ENCODE assay signal across 23 mouse cellular contexts in the genomic region with DNA sequence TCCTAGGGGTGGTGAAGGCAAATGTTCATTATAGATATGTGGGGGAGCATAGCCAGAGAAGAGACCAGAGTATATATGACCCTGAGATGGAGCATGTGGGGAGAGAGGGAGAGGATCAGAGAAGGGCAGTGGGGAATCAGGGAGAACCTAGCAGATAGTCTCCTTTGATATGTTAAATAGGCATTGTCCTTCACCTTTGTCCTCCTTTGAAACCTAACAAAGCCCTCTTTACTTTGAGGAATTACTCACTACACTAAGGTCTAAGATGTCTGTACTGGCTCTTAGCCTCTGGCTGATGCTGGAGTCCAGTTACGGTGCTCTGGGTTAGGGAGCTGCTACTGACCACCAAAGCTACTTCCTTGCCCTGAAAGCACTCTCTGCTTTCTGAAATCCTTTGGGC.
"Had no signal": no experiment of that assay in that cellular context is flagged by ENCODE, and none has a peak within 500 bp of the region (broad histone marks: within the 10 kb centered on the region; RNA-seq: fewer than 3 reads in every experiment).

No protein-coding gene starts in this region.

- H3K9ac ChIP-seq: limb, embryonic 13.5 days; liver, embryonic 12.5 days; liver, embryonic 15.5 days; lung, embryonic 15.5 days; midbrain, embryonic 15.5 days; neural tube, embryonic 12.5 days; neural tube, embryonic 15.5 days had no signal

- ATAC-seq: liver, embryonic 12.5 days; midbrain, embryonic 15.5 days had no signal

- H3K4me2 ChIP-seq: limb, embryonic 13.5 days; liver, embryonic 12.5 days; liver, embryonic 15.5 days; lung, embryonic 15.5 days; midbrain, embryonic 15.5 days; neural tube, embryonic 12.5 days; neural tube, embryonic 15.5 days had no signal

- H3K4me3 ChIP-seq: limb, embryonic 10.5 days; limb, embryonic 13.5 days; liver, embryonic 12.5 days; liver, embryonic 15.5 days; lung, embryonic 15.5 days; megakaryocyte, embryonic 14.5 days; midbrain, embryonic 10.5 days; midbrain, embryonic 15.5 days; neural tube, embryonic 12.5 days; neural tube, embryonic 15.5 days had no signal

- H3K9me3 ChIP-seq: limb, embryonic 10.5 days; limb, embryonic 13.5 days; liver, embryonic 12.5 days; liver, embryonic 15.5 days; lung, embryonic 15.5 days; midbrain, embryonic 10.5 days; midbrain, embryonic 15.5 days; neural tube, embryonic 12.5 days; neural tube, embryonic 15.5 days had no signal

- H3K4me1 ChIP-seq: limb, embryonic 10.5 days; limb, embryonic 13.5 days; liver, embryonic 12.5 days; liver, embryonic 15.5 days; lung, embryonic 15.5 days; megakaryocyte, embryonic 14.5 days; neural tube, embryonic 12.5 days had no signal

- H3K27ac ChIP-seq: limb, embryonic 10.5 days; limb, embryonic 13.5 days; liver, embryonic 12.5 days; liver, embryonic 15.5 days; lung, embryonic 15.5 days; midbrain, embryonic 10.5 days; midbrain, embryonic 15.5 days; neural tube, embryonic 12.5 days; neural tube, embryonic 15.5 days; stomach, postnatal 0 days had no signal

- H3K36me3 ChIP-seq: limb, embryonic 10.5 days; limb, embryonic 13.5 days; liver, embryonic 12.5 days; liver, embryonic 15.5 days; lung, embryonic 15.5 days; midbrain, embryonic 10.5 days; midbrain, embryonic 15.5 days; neural tube, embryonic 12.5 days; neural tube, embryonic 15.5 days had no signal

- DNase-seq: kidney, adult 9 months; kidney, postnatal 14 days; kidney, postnatal 4 days; liver; lung, adult 18-20 months; lung, postnatal 10 days; lung, postnatal 36 days; right cerebral cortex, postnatal 14 days; right cerebral cortex, postnatal 4 days; thymus, adult 2 months; thymus, postnatal 14 days; thymus, postnatal 4 days had no signal

- H3K27me3 ChIP-seq: limb, embryonic 13.5 days; liver, embryonic 12.5 days; liver, embryonic 15.5 days; lung, embryonic 15.5 days; megakaryocyte, embryonic 14.5 days; midbrain, embryonic 15.5 days; neural tube, embryonic 12.5 days; neural tube, embryonic 15.5 days had no signal
